Mouse (Mus musculus) layer of hippocampus, adult 2 months (tissue): ENCODE results near the gene Dynll1. TPM values are rescaled to one million over a fixed set of nuclear protein-coding genes. Genes with fewer than 3 reads are reported as not detected.

ENCODE experiments used
- DNase-seq, 2 experiments: peaks; one replicate each; pipeline ENCODE4 v3.0.0; 2022; ENCODE audit warnings: low spot score in 2 of 2
- H3K27ac ChIP-seq: fragments of 200-600 bp; 2 replicates; pipeline ENCODE4 v1.8.1; 2022
- H3K4me3 ChIP-seq: fragments of 200-600 bp; 2 replicates; pipeline ENCODE4 v1.8.1; 2022; ENCODE audit warnings: mild to moderate bottlenecking
- CTCF ChIP-seq: fragments of 200-600 bp; conservative IDR thresholded peaks from 2 replicates; pipeline ENCODE4 v1.8.1; 2022; ENCODE audit warnings: antibody characterized with exemption, mild to moderate bottlenecking, moderate library complexity
- long read RNA-seq, 2 experiments: library from polyadenylated mRNA; stranded (forward); transcript quantifications; one replicate each; pipeline ENCODE4 v2.0.0; 2021; ENCODE audit warnings: borderline mapping rate in 2 of 2
- total RNA-seq, 2 experiments: library from RNA; stranded (reverse); gene quantifications; 2 replicates each; pipeline ENCODE4 v1.2.3; 2021

Gene Dynll1
- total RNA-seq = 100 to 1,000 TPM; 727 to 730 TPM
- long read RNA-seq, experiment 1, transcript Dynll1-206 (1 exons, 2,242 nt) = minor isoform, 19 of 173 reads
- long read RNA-seq, experiment 1, transcript Dynll1-201 (3 exons, 2,030 nt) = major isoform, 149 of 173 reads
- long read RNA-seq, experiment 1, partial matches to known transcripts = 0 of 173 reads
- long read RNA-seq, experiment 1, other reads (novel, unspliced or antisense) = 2 of 173 reads
- long read RNA-seq, experiment 2, transcript Dynll1-206 (1 exons, 2,242 nt) = minor isoform, 9 of 216 reads
- long read RNA-seq, experiment 2, transcript Dynll1-201 (3 exons, 2,030 nt) = major isoform, 200 of 216 reads
- long read RNA-seq, experiment 2, partial matches to known transcripts = 0 of 216 reads
- long read RNA-seq, experiment 2, other reads (novel, unspliced or antisense) = 5 of 216 reads

GRCm38 (mm10) chr5:115300792-115301614 is at the start of gene Dynll1:
Gene Dynll1, minus strand, starts transcription at chr5:115300999.
- TF ChIP-seq CTCF = no peak
- Histone ChIP-seq H3K27ac (peak within 1 kb of the TSS; percentile 93), H3K4me3 (peak within 1 kb of the TSS; percentile 77)
- peak; percentile 98 to 100 for DNase-seq

- Histone ChIP-seq H3K4me3 (peak overlapping the region; percentile 93), H3K27ac (peak overlapping the region; percentile 93)
- TF ChIP-seq CTCF = no peak
- no peak for DNase-seq
Measured at GRCm38 (mm10) chr5:115349225-115349555, 48.4 kb upstream of the Dynll1 start.

- peak; percentile 62 for TF ChIP-seq CTCF
- Histone ChIP-seq H3K27ac (peak within 1 kb of the TSS; percentile 93), H3K4me3 (peak within 1 kb of the TSS; percentile 93)
- DNase-seq = peak; percentile 98 to 99
Measured at GRCm38 (mm10) chr5:115348546-115349224, 47.9 kb upstream of the Dynll1 start, which contains the start of gene Cox6a1. Gene Cox6a1, minus strand, starts transcription at chr5:115348981.

- peak; percentile 98 for TF ChIP-seq CTCF
- Histone ChIP-seq H3K4me3 (peak overlapping the region; percentile 93), H3K27ac (peak overlapping the region; percentile 93; the same call in 1 of the 2 replicates)
- peak; percentile 64 to 80 for DNase-seq
Measured at GRCm38 (mm10) chr5:115347564-115347963, 46.8 kb upstream of the Dynll1 start.

GRCm38 (mm10) chr5:115341314-115342165 is 40.7 kb upstream of the Dynll1 start:
- Histone ChIP-seq H3K4me3 (peak overlapping the region; percentile 91), H3K27ac (peak overlapping the region; percentile 93)
- no peak for DNase-seq
- TF ChIP-seq CTCF = no peak

GRCm38 (mm10) chr5:115340577-115341313 is 39.9 kb upstream of the Dynll1 start, which contains the start of the genes Gatc and Triap1:
Gene Gatc, minus strand, starts transcription at chr5:115341178.
Gene Triap1, plus strand, starts transcription at chr5:115341225.
- TF ChIP-seq CTCF = no peak; the same call in 1 of the 2 replicates
- Histone ChIP-seq H3K27ac (peak within 1 kb of the TSS; percentile 93), H3K4me3 (peak within 1 kb of the TSS; percentile 91)
- peak; percentile 81 to 90 for DNase-seq

- no peak for DNase-seq
- TF ChIP-seq CTCF = no peak
Measured at GRCm38 (mm10) chr5:115340007-115340406, 39.2 kb upstream of the Dynll1 start.

GRCm38 (mm10) chr5:115333626-115334025 is 32.8 kb upstream of the Dynll1 start:
- no peak for DNase-seq
- H3K4me3 ChIP-seq = no peak overlapping the region
- no peak for TF ChIP-seq CTCF

More at GRCm38 (mm10) chr5:115340007-115340406, 39.2 kb upstream of the Dynll1 start:
- Histone ChIP-seq H3K4me3 (peak overlapping the region; percentile 91), H3K27ac (peak overlapping the region; percentile 93; the same call in 1 of the 2 replicates)

GRCm38 (mm10) chr5:115330955-115331354 is 30.2 kb upstream of the Dynll1 start:
- Histone ChIP-seq H3K4me3 (no peak overlapping the region), H3K27ac (peak overlapping the region; percentile 19; the same call in 1 of the 2 replicates)
- no peak for DNase-seq
- TF ChIP-seq CTCF = no peak

More at GRCm38 (mm10) chr5:115333626-115334025, 32.8 kb upstream of the Dynll1 start:
- peak overlapping the region; percentile 59 for H3K27ac ChIP-seq

- no peak for TF ChIP-seq CTCF
- peak in 1 of 2 experiments; percentile 48 for DNase-seq
- Histone ChIP-seq H3K27ac (peak overlapping the region; percentile 95), H3K4me3 (peak overlapping the region; percentile 92)
Measured at GRCm38 (mm10) chr5:115327610-115328548, 27.1 kb upstream of the Dynll1 start.
